Mouse (Mus musculus) hematopoietic stem cell, adult 5-6 weeks (primary cell): ENCODE data around the gene Scgb1b18. TPM values are rescaled to one million over a fixed set of nuclear protein-coding genes. Genes with fewer than 3 reads are reported as not detected.
"Not testable (repeated sequence)": the region's sequence is repeated elsewhere in the genome, so short reads cannot be mapped to it uniquely, and the experiment has no call there.

ENCODE experiments used
- ATAC-seq, 2 experiments: fragments of 125-278 bp in 1 of 2; replicated peaks in 1 of 2; 2 replicates each; pipeline ENCODE4 v1.8.0; 2016 to 2017; ENCODE audit warnings: inconsistent platforms in 2 of 2, mild to moderate bottlenecking in 2 of 2, moderate number of reproducible peaks in 2 of 2, low read depth in 1 of 2, moderate TSS enrichment in 1 of 2; ENCODE audit not compliant: low FRiP score in 2 of 2, poor library complexity in 2 of 2, severe bottlenecking in 2 of 2, insufficient read depth in 1 of 2, low TSS enrichment in 1 of 2
- total RNA-seq: library from RNA; stranded (forward); fragments of 172-1452, 232-1000 nt; gene quantifications from 2 replicates; pipeline ENCODE4 v1.2.3, GENCODE M21; 2017

Gene Scgb1b18
- not detected in 2 replicates for total RNA-seq

- ATAC-seq = not testable (repeated sequence)
Observed at GRCm38 (mm10) chr7:33185268-33185667, at the start of gene Scgb1b18. Gene Scgb1b18, plus strand, starts transcription at chr7:33185568.

- not testable (repeated sequence) for ATAC-seq
Observed at GRCm38 (mm10) chr7:33173764-33174163, 11.6 kb upstream of the Scgb1b18 start, which contains the start of gene Scgb2b18. Gene Scgb2b18, minus strand, starts transcription at chr7:33173864.

Other genes starting within 250 kb of the Scgb1b18 start
- not detected in 2 replicates for gene Scgb2b17, start 129.0 kb upstream of the Scgb1b18 start, total RNA-seq
- not detected in 2 replicates for gene Scgb1b17, start 122.1 kb upstream of the Scgb1b18 start, total RNA-seq
- gene Scgb2b18, start 11.7 kb upstream of the Scgb1b18 start, total RNA-seq = not detected in 2 replicates
- not detected in 2 replicates for gene Scgb2b19, start 94.8 kb downstream of the Scgb1b18 start, total RNA-seq
- gene Scgb1b19, start 101.7 kb downstream of the Scgb1b18 start, total RNA-seq = not detected in 2 replicates
- not detected in 2 replicates for gene Scgb2b20, start 180.8 kb downstream of the Scgb1b18 start, total RNA-seq
- not detected in 2 replicates for gene Scgb1b20, start 187.7 kb downstream of the Scgb1b18 start, total RNA-seq